Mouse (Mus musculus) forebrain, embryonic 15.5 days (tissue): ENCODE measurements at regions not wholly inside any gene's neighbourhood (a gene's known extent, or its start where the extent isn't known, plus 50 kb on each side); places are given as distances from the start of the nearest gene placed in this dataset.

Experiments
- ATAC-seq: fragments of 200-750 bp; cut with Nextera tagmentation; replicated peaks from 2 replicates; pipeline ENCODE4 v1.8.0; 2017; ENCODE audit warnings: mild to moderate bottlenecking, moderate TSS enrichment, moderate library complexity
- H3K27ac ChIP-seq: fragments of 300-500 bp; sonication (generic); replicated peaks from 2 replicates; pipeline ENCODE4 v1.5.1; 2015; ENCODE audit warnings: mild to moderate bottlenecking, inconsistent platforms
- H3K27me3 ChIP-seq: fragments of 300-500 bp; sonication (generic); 2 replicates; pipeline ENCODE4 v1.6.1; 2015; ENCODE audit warnings: inconsistent platforms
- H3K36me3 ChIP-seq: fragments of 300-500 bp; sonication (generic); 2 replicates; pipeline ENCODE4 v1.6.1; 2015; ENCODE audit warnings: mild to moderate bottlenecking, inconsistent platforms
- H3K4me1 ChIP-seq: fragments of 300-500 bp; sonication (generic); 2 replicates; pipeline ENCODE4 v1.6.1; 2015; ENCODE audit warnings: inconsistent platforms
- H3K4me2 ChIP-seq: fragments of 300-500 bp; sonication (generic); replicated peaks from 2 replicates; pipeline ENCODE4 v1.6.1; 2015; ENCODE audit warnings: mild to moderate bottlenecking, inconsistent platforms
- H3K4me3 ChIP-seq: fragments of 300-500 bp; sonication (generic); 2 replicates; pipeline ENCODE4 v1.5.1; 2015; ENCODE audit warnings: mild to moderate bottlenecking, inconsistent platforms
- H3K9ac ChIP-seq: fragments of 300-500 bp; sonication (generic); replicated peaks from 2 replicates; pipeline ENCODE4 v1.6.1; 2015; ENCODE audit warnings: mild to moderate bottlenecking, inconsistent platforms
- H3K9me3 ChIP-seq: fragments of 300-500 bp; sonication (generic); 2 replicates; pipeline ENCODE4 v1.6.1; 2016; ENCODE audit warnings: inconsistent platforms
- WGBS: fragments of 180-500 bp; shearing (Covaris S2); methylation state at CpG from one replicate; pipeline ENCODE4 v1.1.7; 2015; ENCODE audit warnings: mixed read lengths; 5-methylcytosine and 5-hydroxymethylcytosine counted together

DNA sequence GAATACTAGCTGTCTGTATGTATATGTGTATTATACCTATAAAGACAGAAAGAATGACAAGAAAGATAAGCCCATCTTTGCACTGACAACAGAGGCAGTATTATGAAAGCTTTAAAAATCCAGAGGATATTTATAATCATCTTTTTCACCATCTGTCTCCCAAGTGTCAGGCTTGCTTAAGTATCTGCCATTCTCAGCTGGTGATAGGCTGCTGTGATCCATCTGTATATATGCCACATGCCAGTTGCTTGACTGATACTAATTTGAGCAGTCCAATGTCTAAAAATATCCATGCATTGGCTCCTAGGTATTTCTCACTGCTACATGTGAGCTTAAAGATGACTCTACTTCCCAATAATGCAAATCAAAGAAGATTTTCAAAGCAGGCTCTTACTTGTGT lies 950.3 kb downstream of the Pla2g4a start:
- Histone ChIP-seq H3K4me3 (no peak overlapping the region), H3K9ac (no peak overlapping the region), H3K27ac (no peak overlapping the region), H3K4me2 (no peak overlapping the region), H3K36me3 (no peaks in the 10 kb centered on the region), H3K4me1 (no peaks in the 10 kb centered on the region), H3K9me3 (no peaks in the 10 kb centered on the region), H3K27me3 (no peaks in the 10 kb centered on the region)
- no peak for ATAC-seq

- Histone ChIP-seq H3K4me2 (no peak overlapping the region), H3K36me3 (no peaks in the 10 kb centered on the region), H3K27ac (no peak overlapping the region), H3K4me1 (no peaks in the 10 kb centered on the region), H3K9me3 (no peaks in the 10 kb centered on the region), H3K27me3 (no peaks in the 10 kb centered on the region), H3K9ac (no peak overlapping the region), H3K4me3 (no peak overlapping the region)
- 52% methylated on average over 3 of the region's 3 CpGs for WGBS
- ATAC-seq, result no peak
Measured at GRCm38 (mm10) chr1:149000092-149000491, 961.0 kb downstream of the Pla2g4a start.

DNA sequence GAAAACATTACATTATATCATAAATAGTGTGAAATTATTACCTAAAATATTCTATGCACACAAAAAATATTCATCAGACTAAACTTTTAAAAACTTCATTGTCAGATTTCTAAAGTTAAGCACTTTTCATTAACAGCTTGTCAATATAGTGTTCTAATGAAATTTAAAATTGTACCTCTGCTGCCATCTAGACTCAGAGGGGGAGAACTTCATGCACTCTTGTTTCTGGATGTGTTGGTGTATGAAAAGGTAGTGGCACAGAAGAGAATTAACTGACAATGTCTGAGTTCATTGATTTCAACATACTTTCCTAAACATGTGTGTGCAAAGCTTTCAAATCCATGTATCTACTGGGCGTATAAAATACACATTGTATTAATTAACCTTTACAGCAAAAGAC lies 967.5 kb downstream of the Pla2g4a start:
- Histone ChIP-seq H3K27me3 (no peaks in the 10 kb centered on the region), H3K9me3 (no peaks in the 10 kb centered on the region), H3K27ac (no peak overlapping the region), H3K4me2 (no peak overlapping the region), H3K4me3 (no peak overlapping the region), H3K4me1 (no peaks in the 10 kb centered on the region), H3K36me3 (no peaks in the 10 kb centered on the region), H3K9ac (no peak overlapping the region)
- 77% methylated on average over 1 of the region's 1 CpGs for WGBS
- no peak for ATAC-seq

GRCm38 (mm10) chr1:148977377-148977776 lies 983.7 kb downstream of the Pla2g4a start:
- Histone ChIP-seq H3K27me3 (no peaks in the 10 kb centered on the region), H3K9me3 (no peaks in the 10 kb centered on the region), H3K4me2 (no peak overlapping the region), H3K9ac (no peak overlapping the region), H3K36me3 (no peaks in the 10 kb centered on the region), H3K27ac (no peak overlapping the region), H3K4me1 (no peaks in the 10 kb centered on the region), H3K4me3 (no peak overlapping the region)
- no peak for ATAC-seq
- 90% methylated on average over 5 of the region's 5 CpGs for WGBS

DNA sequence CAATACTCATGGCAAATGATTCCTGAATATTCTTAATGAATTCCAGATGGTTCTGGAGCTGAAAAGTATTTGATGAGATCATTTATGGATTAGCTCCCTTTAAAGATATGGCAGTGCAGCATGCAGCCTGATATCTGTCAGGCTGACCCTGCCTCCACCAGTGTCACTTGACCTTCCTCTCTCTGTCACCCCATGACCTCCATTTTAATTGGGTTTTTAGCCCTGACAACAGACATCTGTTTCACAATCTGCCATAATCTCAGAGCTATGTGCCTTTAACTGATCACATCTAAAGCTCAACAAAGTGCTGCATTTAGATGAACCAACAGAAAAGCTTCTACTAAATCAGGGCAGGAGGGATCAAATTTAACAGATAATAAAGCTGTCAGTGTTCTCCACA lies 995.7 kb downstream of the Pla2g4a start:
- Histone ChIP-seq H3K4me2 (no peak overlapping the region), H3K27ac (no peak overlapping the region), H3K27me3 (no peaks in the 10 kb centered on the region), H3K9me3 (no peaks in the 10 kb centered on the region), H3K4me1 (no peaks in the 10 kb centered on the region), H3K4me3 (no peak overlapping the region), H3K36me3 (no peaks in the 10 kb centered on the region), H3K9ac (no peak overlapping the region)
- ATAC-seq, result no peak

GRCm38 (mm10) chr1:148934366-148934765 lies 1026.7 kb downstream of the Pla2g4a start:
- Histone ChIP-seq H3K36me3 (no peaks in the 10 kb centered on the region), H3K4me1 (no peaks in the 10 kb centered on the region), H3K9me3 (no peaks in the 10 kb centered on the region), H3K27ac (no peak overlapping the region), H3K9ac (no peak overlapping the region), H3K4me3 (no peak overlapping the region), H3K4me2 (no peak overlapping the region), H3K27me3 (no peaks in the 10 kb centered on the region)
- WGBS, result 92% methylated on average over 3 of the region's 3 CpGs
- ATAC-seq, result no peak

GRCm38 (mm10) chr1:148924506-148924905 lies 1036.6 kb downstream of the Pla2g4a start:
- no peak overlapping the region for H3K4me2 ChIP-seq
- H3K9me3 ChIP-seq, result no peaks in the 10 kb centered on the region
- WGBS, result 50% methylated on average over 2 of the region's 2 CpGs
- H3K4me3 ChIP-seq, result no peak overlapping the region
- H3K27ac ChIP-seq, result no peak overlapping the region
- ATAC-seq, result no peak
- no peaks in the 10 kb centered on the region for H3K27me3 ChIP-seq
- no peaks in the 10 kb centered on the region for H3K36me3 ChIP-seq
- H3K4me1 ChIP-seq, result no peaks in the 10 kb centered on the region
- no peak overlapping the region for H3K9ac ChIP-seq

- H3K4me2 ChIP-seq, result no peak overlapping the region
- no peaks in the 10 kb centered on the region for H3K36me3 ChIP-seq
- H3K27ac ChIP-seq, result no peak overlapping the region
- no peaks in the 10 kb centered on the region for H3K4me1 ChIP-seq
- no peak overlapping the region for H3K4me3 ChIP-seq
- no peaks in the 10 kb centered on the region for H3K27me3 ChIP-seq
- no peak for ATAC-seq
- H3K9ac ChIP-seq, result no peak overlapping the region
- no peaks in the 10 kb centered on the region for H3K9me3 ChIP-seq
Measured at GRCm38 (mm10) chr1:148917062-148917461, 1044.0 kb downstream of the Pla2g4a start.

- no peaks in the 10 kb centered on the region for H3K27me3 ChIP-seq
- ATAC-seq, result no peak
- no peak overlapping the region for H3K9ac ChIP-seq
- H3K9me3 ChIP-seq, result no peaks in the 10 kb centered on the region
- H3K27ac ChIP-seq, result no peak overlapping the region
- no peak overlapping the region for H3K4me3 ChIP-seq
- H3K4me2 ChIP-seq, result no peak overlapping the region
- WGBS, result 89% methylated on average over 1 of the region's 1 CpGs
- H3K36me3 ChIP-seq, result no peaks in the 10 kb centered on the region
- H3K4me1 ChIP-seq, result no peaks in the 10 kb centered on the region
Measured at GRCm38 (mm10) chr1:148912819-148913218, 1048.3 kb downstream of the Pla2g4a start.

DNA sequence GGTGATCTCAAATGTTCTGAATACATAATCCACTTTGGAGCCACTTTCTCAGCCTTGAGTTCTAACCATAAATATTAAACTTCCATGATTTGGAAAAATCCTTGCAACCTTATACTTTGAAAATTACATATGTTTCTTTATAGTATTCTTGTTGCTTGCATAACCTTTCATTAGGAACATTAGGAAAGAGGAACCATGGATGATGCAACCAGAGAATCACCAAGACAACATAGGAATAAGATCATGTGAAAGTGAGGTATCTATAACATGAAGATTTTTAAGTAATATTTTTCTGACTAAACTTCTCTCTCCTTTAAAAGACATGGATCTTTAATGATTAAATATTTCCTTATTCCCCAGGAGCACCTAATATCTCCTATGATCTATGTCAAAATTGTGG lies 1057.0 kb downstream of the Pla2g4a start:
- Histone ChIP-seq H3K36me3 (no peaks in the 10 kb centered on the region), H3K27me3 (no peaks in the 10 kb centered on the region), H3K9me3 (no peaks in the 10 kb centered on the region), H3K4me1 (no peaks in the 10 kb centered on the region), H3K27ac (no peak overlapping the region), H3K9ac (no peak overlapping the region), H3K4me3 (no peak overlapping the region), H3K4me2 (no peak overlapping the region)
- no peak for ATAC-seq

DNA sequence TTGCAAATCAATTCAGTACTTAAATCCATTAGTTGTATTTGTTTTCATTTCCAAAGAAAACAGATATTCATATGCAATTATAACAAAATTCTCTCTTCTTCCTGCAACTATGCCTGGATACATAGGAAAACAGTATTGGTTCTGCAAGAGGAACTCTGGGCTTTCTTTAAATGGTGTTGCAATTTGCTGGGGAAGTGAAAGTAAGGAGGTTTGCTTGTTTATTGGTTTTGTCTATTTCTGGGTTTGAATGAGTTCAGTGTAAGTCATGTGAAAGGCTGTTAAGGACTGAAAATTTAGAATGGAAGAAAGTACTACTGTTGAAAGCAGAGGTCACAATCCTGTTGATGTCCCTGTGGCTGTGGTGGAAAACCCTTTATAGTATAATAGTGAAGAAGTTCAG lies 1058.0 kb downstream of the Pla2g4a start:
- no peak overlapping the region for H3K27ac ChIP-seq

GRCm38 (mm10) chr1:148901319-148902033 lies 1059.6 kb downstream of the Pla2g4a start:
- ATAC-seq, result no peak

More for the DNA sequence above, 1058.0 kb downstream of the Pla2g4a start:
- no peak overlapping the region for H3K4me3 ChIP-seq
- H3K9ac ChIP-seq, result no peak overlapping the region
- no peaks in the 10 kb centered on the region for H3K27me3 ChIP-seq
- H3K4me2 ChIP-seq, result no peak overlapping the region
- no peak for ATAC-seq
- no peaks in the 10 kb centered on the region for H3K4me1 ChIP-seq
- H3K9me3 ChIP-seq, result no peaks in the 10 kb centered on the region
- H3K36me3 ChIP-seq, result no peaks in the 10 kb centered on the region

DNA sequence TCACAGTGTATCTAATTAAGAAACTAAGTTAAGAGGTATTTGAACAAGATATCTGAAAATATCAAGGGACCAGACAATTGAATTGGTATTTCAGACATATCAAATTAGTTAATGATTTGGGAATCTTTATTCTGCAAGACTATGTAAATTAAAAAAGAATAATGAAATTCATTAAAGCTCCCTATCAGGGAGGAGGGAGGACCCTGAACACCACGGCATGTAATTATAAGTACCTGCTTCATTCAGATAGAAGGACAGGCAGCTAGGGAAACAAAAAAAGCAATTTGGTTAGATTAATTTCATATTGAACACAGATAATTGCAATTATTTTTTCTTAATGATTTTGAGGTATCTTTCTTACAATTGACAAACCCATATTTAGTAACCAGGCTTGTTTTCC lies 1090.3 kb downstream of the Pla2g4a start:
- no peaks in the 10 kb centered on the region for H3K36me3 ChIP-seq
- no peaks in the 10 kb centered on the region for H3K27me3 ChIP-seq
- ATAC-seq, result no peak
- no peak overlapping the region for H3K4me3 ChIP-seq
- no peak overlapping the region for H3K9ac ChIP-seq
- H3K4me2 ChIP-seq, result no peak overlapping the region
- no peaks in the 10 kb centered on the region for H3K9me3 ChIP-seq
- no peaks in the 10 kb centered on the region for H3K4me1 ChIP-seq
- 51% methylated on average over 1 of the region's 1 CpGs for WGBS
- no peak overlapping the region for H3K27ac ChIP-seq

More at GRCm38 (mm10) chr1:148901319-148902033, 1059.6 kb downstream of the Pla2g4a start:
- no peaks in the 10 kb centered on the region for H3K9me3 ChIP-seq
- H3K4me1 ChIP-seq, result no peaks in the 10 kb centered on the region
- H3K4me3 ChIP-seq, result no peak overlapping the region
- no peaks in the 10 kb centered on the region for H3K36me3 ChIP-seq
- no peak overlapping the region for H3K9ac ChIP-seq
- WGBS, result 89% methylated on average over 2 of the region's 2 CpGs
- no peak overlapping the region for H3K4me2 ChIP-seq
- H3K27me3 ChIP-seq, result no peaks in the 10 kb centered on the region
- H3K27ac ChIP-seq, result no peak overlapping the region
